Mouse (Mus musculus): ENCODE data around the gene Rragb. TPM values are rescaled to one million over a fixed set of nuclear protein-coding genes. Genes with fewer than 3 reads are reported as not detected.

Gene Rragb
- total and polyA plus RNA-seq, 3 experiments, result 0.08 to 1.7 (median 1.7) TPM

Other genes starting within 250 kb of the Rragb start
- 1.6 and 3.2 TPM in 2 replicates for gene Usp51, start 133.5 kb upstream of the Rragb start, total RNA-seq (2012; rRNA removed)
- gene Usp51, start 133.5 kb upstream of the Rragb start, total RNA-seq (2014; rRNA removed), result 3.9 and 4.2 TPM in 2 replicates
- gene Usp51, start 133.5 kb upstream of the Rragb start, polyA plus RNA-seq (2012; ENCODE audit: insufficient read length, low read depth), result 2.6 and 3.0 TPM in 2 replicates
- gene Mageh1, start 102.4 kb upstream of the Rragb start, total RNA-seq (2012; rRNA removed), result 11.3 and 11.7 TPM in 2 replicates
- 13.3 and 15.2 TPM in 2 replicates for gene Mageh1, start 102.4 kb upstream of the Rragb start, total RNA-seq (2014; rRNA removed)
- gene Mageh1, start 102.4 kb upstream of the Rragb start, polyA plus RNA-seq (2012; ENCODE audit: insufficient read length, low read depth), result 8.7 and 9.5 TPM in 2 replicates
- gene Foxr2, start 21.2 kb upstream of the Rragb start, total RNA-seq (2012; rRNA removed), result not detected in 2 replicates
- gene Foxr2, start 21.2 kb upstream of the Rragb start, total RNA-seq (2014; rRNA removed), result not detected in 2 replicates
- not detected in 2 replicates for gene Foxr2, start 21.2 kb upstream of the Rragb start, polyA plus RNA-seq (2012; ENCODE audit: insufficient read length, low read depth)
- 0.08 and 0.13 TPM in 2 replicates for gene Klf8, start 97.5 kb downstream of the Rragb start, total RNA-seq (2012; rRNA removed)
- 0.75 and 0.82 TPM in 2 replicates for gene Klf8, start 97.5 kb downstream of the Rragb start, total RNA-seq (2014; rRNA removed)
- gene Klf8, start 97.5 kb downstream of the Rragb start, polyA plus RNA-seq (2012; ENCODE audit: insufficient read length, low read depth), result 0.64 and 1.0 TPM in 2 replicates

Measured in CH12.LX (cell line).